Mouse (Mus musculus) CH12.LX (cell line): Measurements from ENCODE around the gene Fndc3a. TPM values are rescaled to one million over a fixed set of nuclear protein-coding genes. Genes with fewer than 3 reads are reported as not detected.

Experiments used
- DNase-seq: peaks from one replicate; pipeline ENCODE4 v3.0.0-alpha.2; 2013; ENCODE audit errors: extremely low read depth
- H3K27ac ChIP-seq: 2 replicates; pipeline ENCODE4 v1.5.1; 2012; ENCODE audit warnings: low read depth, mild to moderate bottlenecking, control low read depth, moderate library complexity; ENCODE audit not compliant: insufficient read depth
- H3K27me3 ChIP-seq: replicated peaks from 2 replicates; pipeline ENCODE3; 2012; ENCODE audit warnings: inconsistent platforms
- H3K36me3 ChIP-seq, 2 experiments: replicated peaks in 1 of 2; 2 replicates each; pipeline versions ENCODE3 to v1.6.1; 2012; ENCODE audit warnings: inconsistent platforms in 1 of 2, low read length in 1 of 2, mild to moderate bottlenecking in 1 of 2, mixed read lengths in 1 of 2, moderate library complexity in 1 of 2; ENCODE audit not compliant: control insufficient read depth in 1 of 2, insufficient read depth in 1 of 2
- H3K4me1 ChIP-seq, 2 experiments: 2 replicates each; pipeline ENCODE4 v1.6.1; 2012; ENCODE audit warnings: inconsistent platforms in 1 of 2, moderate library complexity in 1 of 2; ENCODE audit not compliant: insufficient read depth in 2 of 2, control insufficient read depth in 1 of 2
- H3K4me2 ChIP-seq: 2 replicates; pipeline ENCODE4 v1.6.1; 2012; ENCODE audit warnings: low read depth, mild to moderate bottlenecking, control low read depth; ENCODE audit not compliant: poor library complexity, insufficient read depth, severe bottlenecking
- H3K4me3 ChIP-seq, 3 experiments: fragments of 150-350 bp in 1 of 3; sonication (generic) in 1 of 3; replicated peaks in 1 of 3; 2 replicates each; pipeline versions ENCODE3 to v1.5.1; 2011 to 2012; ENCODE audit warnings: low read depth in 2 of 3, low read length in 2 of 3, mild to moderate bottlenecking in 2 of 3, moderate library complexity in 2 of 3, control low read depth in 1 of 3, improper control_type of control experiment in 1 of 3, inconsistent platforms in 1 of 3, mixed read lengths in 1 of 3; ENCODE audit not compliant: poor library complexity in 1 of 3
- H3K79me2 ChIP-seq: replicated peaks from 2 replicates; pipeline ENCODE4 v1.6.1; 2012; ENCODE audit warnings: mild to moderate bottlenecking, moderate library complexity; ENCODE audit not compliant: control insufficient read depth, poor library complexity, insufficient read depth, severe bottlenecking; ENCODE audit errors: extremely low read depth
- H3K9ac ChIP-seq: 2 replicates; pipeline ENCODE4 v1.6.1; 2012; ENCODE audit warnings: low read depth, mild to moderate bottlenecking, control low read depth, moderate library complexity; ENCODE audit not compliant: insufficient read depth
- H3K9me3 ChIP-seq: replicated peaks from 2 replicates; pipeline ENCODE3; 2012; ENCODE audit warnings: low read length, inconsistent platforms, mixed read lengths
- BHLHE40 ChIP-seq: IDR thresholded peaks from 2 replicates; pipeline ENCODE4 v1.6.1; 2011; ENCODE audit warnings: mild to moderate bottlenecking, low read depth, low read length, improper control_type of control experiment
- CHD2 ChIP-seq: IDR thresholded peaks from 2 replicates; pipeline ENCODE4 v1.6.1; 2011; ENCODE audit warnings: low read length, improper control_type of control experiment
- ELF1 ChIP-seq: IDR thresholded peaks from 2 replicates; pipeline ENCODE4 v1.6.1; 2014; ENCODE audit warnings: low read depth, mild to moderate bottlenecking, inconsistent platforms, low read length, improper control_type of control experiment
- EP300 ChIP-seq: IDR thresholded peaks from 2 replicates; pipeline ENCODE4 v1.6.1; 2011; ENCODE audit warnings: low read length, improper control_type of control experiment
- ETS1 ChIP-seq: conservative IDR thresholded peaks from 2 replicates; pipeline ENCODE4 v1.6.1; 2012; ENCODE audit warnings: low read depth, mild to moderate bottlenecking, inconsistent platforms, low read length, improper control_type of control experiment, moderate library complexity
- GABPA ChIP-seq: IDR thresholded peaks from 2 replicates; pipeline ENCODE4 v1.6.1; 2012; ENCODE audit warnings: low read depth, low read length, improper control_type of control experiment, inconsistent platforms; ENCODE audit not compliant: insufficient replicate concordance
- HCFC1 ChIP-seq: IDR thresholded peaks from 2 replicates; pipeline ENCODE4 v1.6.1; 2012; ENCODE audit warnings: low read depth, mild to moderate bottlenecking, inconsistent platforms, low read length, improper control_type of control experiment
- IRF4 ChIP-seq: IDR thresholded peaks from 2 replicates; pipeline ENCODE4 v1.6.1; 2014; ENCODE audit warnings: low read depth, mild to moderate bottlenecking, inconsistent platforms, low read length, improper control_type of control experiment
- JUN ChIP-seq: IDR thresholded peaks from 2 replicates; pipeline ENCODE4 v1.6.1; 2011; ENCODE audit warnings: low read depth, mild to moderate bottlenecking, low read length, improper control_type of control experiment, moderate library complexity; ENCODE audit not compliant: insufficient read depth
- JUND ChIP-seq: conservative IDR thresholded peaks from 2 replicates; pipeline ENCODE4 v1.6.1; 2011; ENCODE audit warnings: low read depth, low read length, improper control_type of control experiment
- MAFK ChIP-seq: IDR thresholded peaks from 2 replicates; pipeline ENCODE4 v1.6.1; 2011; ENCODE audit warnings: low read length, improper control_type of control experiment; ENCODE audit not compliant: insufficient replicate concordance
- MAX ChIP-seq: IDR thresholded peaks from 2 replicates; pipeline ENCODE4 v1.6.1; 2011; ENCODE audit warnings: low read length, improper control_type of control experiment
- MEF2A ChIP-seq: IDR thresholded peaks from 2 replicates; pipeline ENCODE4 v1.6.1; 2014; ENCODE audit warnings: low read depth, mild to moderate bottlenecking, inconsistent platforms, low read length, improper control_type of control experiment, borderline replicate concordance
- MXI1 ChIP-seq: IDR thresholded peaks from 2 replicates; pipeline ENCODE4 v1.6.1; 2011; ENCODE audit warnings: mild to moderate bottlenecking, low read depth, low read length, improper control_type of control experiment
- MYC ChIP-seq: IDR thresholded peaks from 2 replicates; pipeline ENCODE4 v1.6.1; 2011; ENCODE audit warnings: low read depth, mild to moderate bottlenecking, improper control_type of control experiment, low read length
- NRF1 ChIP-seq: IDR thresholded peaks from 2 replicates; pipeline ENCODE4 v1.6.1; 2014; ENCODE audit warnings: low read depth, mild to moderate bottlenecking, inconsistent platforms, low read length, improper control_type of control experiment, moderate library complexity
- PAX5 ChIP-seq: IDR thresholded peaks from 2 replicates; pipeline ENCODE4 v1.6.1; 2012; ENCODE audit warnings: low read length, inconsistent platforms, mixed read lengths
- POLR2A ChIP-seq: IDR thresholded peaks from 2 replicates; pipeline ENCODE4 v1.6.1; 2011; ENCODE audit warnings: low read depth, mild to moderate bottlenecking, improper control_type of control experiment, low read length
- POLR2AphosphoS2 ChIP-seq: IDR thresholded peaks from 2 replicates; pipeline ENCODE4 v1.6.1; 2011; ENCODE audit warnings: low read depth, low read length, improper control_type of control experiment
- RAD21 ChIP-seq: IDR thresholded peaks from 2 replicates; pipeline ENCODE4 v1.6.1; 2011; ENCODE audit warnings: low read depth, mild to moderate bottlenecking, low read length, improper control_type of control experiment, moderate library complexity
- SIN3A ChIP-seq: IDR thresholded peaks from 2 replicates; pipeline ENCODE4 v1.6.1; 2012; ENCODE audit warnings: low read length, improper control_type of control experiment, inconsistent platforms
- SMC3 ChIP-seq: IDR thresholded peaks from 2 replicates; pipeline ENCODE4 v1.6.1; 2011; ENCODE audit warnings: low read depth, low read length, improper control_type of control experiment
- TBP ChIP-seq: conservative IDR thresholded peaks from 2 replicates; pipeline ENCODE4 v1.6.1; 2011; ENCODE audit warnings: low read depth, low read length, improper control_type of control experiment
- TCF12 ChIP-seq: IDR thresholded peaks from 2 replicates; pipeline ENCODE4 v1.6.1; 2014; ENCODE audit warnings: low read depth, mild to moderate bottlenecking, inconsistent platforms, low read length, improper control_type of control experiment
- USF1 ChIP-seq: IDR thresholded peaks from 2 replicates; pipeline ENCODE4 v1.6.1; 2014; ENCODE audit warnings: low read depth, mild to moderate bottlenecking, inconsistent platforms, low read length, improper control_type of control experiment
- USF2 ChIP-seq: conservative IDR thresholded peaks from 2 replicates; pipeline ENCODE4 v1.6.1; 2011; ENCODE audit warnings: low read depth, low read length, improper control_type of control experiment
- ZMIZ1 ChIP-seq: IDR thresholded peaks from 2 replicates; pipeline ENCODE4 v1.6.1; 2012; ENCODE audit warnings: low read depth, mild to moderate bottlenecking, inconsistent platforms, low read length, improper control_type of control experiment
- ZNF384 ChIP-seq: IDR thresholded peaks from 2 replicates; pipeline ENCODE4 v1.6.1; 2012; ENCODE audit warnings: low read depth, low read length, improper control_type of control experiment, inconsistent platforms
- dilution Hi-C: fragments of 300-500 bp; cut with MboI; formaldehyde crosslinking; loops from 2 replicates; pipeline ENCODE4 v1.14.3; 2020; ENCODE audit warnings: low sequenced_read_pairs; ENCODE audit not compliant: extremely low pct_unique_long_range_greater_than_20kb, extremely low pct_ligation_motif_present
- in situ Hi-C: fragments of 300-500 bp; cut with MboI; formaldehyde crosslinking; loops from 3 replicates; pipeline ENCODE4 v1.14.3; 2019; ENCODE audit warnings: low sequenced_read_pairs, low pct_ligation_motif_present, low pct_unique_long_range_greater_than_20kb, mixed read lengths
- polyA plus RNA-seq: library from polyadenylated mRNA; unstranded; fragments of >175 nt; gene quantifications from 2 replicates; pipeline ENCODE4 v1.2.1, GENCODE M21; 2012; ENCODE audit warnings: low read depth; ENCODE audit not compliant: insufficient read length
- total RNA-seq, 2 experiments: library from RNA; depleted of rRNA; stranded (reverse); fragments of 300-350 nt in 1 of 2; fragments of >200 nt in 1 of 2; gene quantifications; 2 replicates each; pipeline ENCODE4 v1.2.3; 2012 to 2014

Fndc3a gene
- total and polyA plus RNA-seq, 3 experiments = 35.4 to 48.6 (median 40.0) TPM

- no peaks in the 10 kb centered on the region for H3K9me3 ChIP-seq
- no peaks in the 10 kb centered on the region for H3K27me3 ChIP-seq
- peaks cover 13 to 31% of the 10 kb centered on the region in 2 experiments for H3K36me3 ChIP-seq
- no peak for TF ChIP-seq USF2
- no peak for TF ChIP-seq POLR2AphosphoS2
- TF ChIP-seq HCFC1 = no peak
- TF ChIP-seq JUN = no peak
- TF ChIP-seq MEF2A = no peak
- TF ChIP-seq USF1 = no peak
- peaks cover 72% of the 10 kb centered on the region for H3K79me2 ChIP-seq
- no peak overlapping the region for H3K9ac ChIP-seq
- H3K27ac ChIP-seq = no peak overlapping the region
- no peak overlapping the region for H3K4me3 ChIP-seq
- dilution Hi-C loops = no loop called here
- DNase-seq = no peak
- H3K4me1 ChIP-seq = peaks cover 2 to 45% of the 10 kb centered on the region in 2 experiments; a peak in 3 of 4 replicates
- no peak overlapping the region for H3K4me2 ChIP-seq
- in situ Hi-C loops = loop anchor here (10.0 kb wide), 1 partner anchor 105 kb away; no protein-coding TSS in a partner anchor
These were observed 9.7 kb downstream of the Fndc3a start for GRCm38 (mm10) chr14:72700056-72700455.

- peak overlapping the region; percentile 52 for H3K27ac ChIP-seq
- peak overlapping the region; percentile 39; the same call in 1 of the 2 replicates for H3K9ac ChIP-seq
- peaks cover 2% of the 10 kb centered on the region for H3K9me3 ChIP-seq
- no peak overlapping the region for H3K4me3 ChIP-seq
- H3K4me2 ChIP-seq = peak overlapping the region; percentile 78; the same call in 1 of the 2 replicates
- H3K27me3 ChIP-seq = no peaks in the 10 kb centered on the region
- dilution Hi-C loops (no loop called here), in situ Hi-C loops (loop anchor here (5.0 kb wide), 1 partner anchor 311 kb away; no protein-coding TSS in a partner anchor)
- H3K4me1 ChIP-seq = peaks cover 6 to 60% of the 10 kb centered on the region in 2 experiments
- H3K79me2 ChIP-seq = peaks cover 62% of the 10 kb centered on the region
- TF ChIP-seq GABPA = no peak
- peak; percentile 40; the same call in 1 of the 2 replicates for TF ChIP-seq ETS1
- peak; percentile 36; the same call in 1 of the 2 replicates for TF ChIP-seq JUN
- 0 out of 2 replicates have a peak, but pooled peaks have one; percentile 4 for TF ChIP-seq SMC3
- TF ChIP-seq BHLHE40 = peak; percentile 80
- peak; percentile 45; the same call in 1 of the 2 replicates for TF ChIP-seq MEF2A
- TF ChIP-seq USF1 = peak; percentile 40
- TF ChIP-seq ZNF384 = no peak
- TF ChIP-seq TBP = 0 out of 2 replicates have a peak, but pooled peaks have one; percentile 39
- TF ChIP-seq NRF1 = no peak
- TF ChIP-seq JUND = peak; percentile 10; the same call in 1 of the 2 replicates
- TF ChIP-seq EP300 = peak; percentile 66
- no peak for TF ChIP-seq MXI1
- no peak for TF ChIP-seq MYC
- 0 out of 2 replicates have a peak, but pooled peaks have one; percentile 55 for TF ChIP-seq TCF12
- 0 out of 2 replicates have a peak, but pooled peaks have one; percentile 25 for TF ChIP-seq SIN3A
- peak; percentile 47; the same call in 1 of the 2 replicates for TF ChIP-seq IRF4
- no peak for TF ChIP-seq MAX
- TF ChIP-seq POLR2A = no peak
- peak; percentile 5 for TF ChIP-seq RAD21
- TF ChIP-seq MAFK = no peak
- TF ChIP-seq ELF1 = no peak; the same call in 1 of the 2 replicates
- no peak for TF ChIP-seq ZMIZ1
- no peak for TF ChIP-seq PAX5
- no peak; the same call in 1 of the 2 replicates for TF ChIP-seq USF2
- TF ChIP-seq CHD2 = no peak
- peaks cover 15 to 49% of the 10 kb centered on the region in 2 experiments for H3K36me3 ChIP-seq
- DNase-seq = peak; percentile 79
These were observed 18.4 kb downstream of the Fndc3a start for GRCm38 (mm10) chr14:72691406-72691805.
